Mouse (Mus musculus): ENCODE measurements around the gene Krt80. TPM values are rescaled to one million over a fixed set of nuclear protein-coding genes. Genes with fewer than 3 reads are reported as not detected.

Gene Krt80
- 3.1 and 3.8 TPM in 2 replicates for polyA plus RNA-seq (2012; rRNA removed)

- no peak within 1 kb of the TSS for H3K27ac ChIP-seq (ENCODE audit: control insufficient read depth, insufficient read depth, low read length)
- no peak for TF ChIP-seq POLR2A (IDR thresholded peaks at IDR 0.05; ENCODE audit: control insufficient read depth, extremely low read depth, insufficient read depth, low read length, poor library complexity)
- TF ChIP-seq CTCF (IDR thresholded peaks at IDR 0.05; ENCODE audit: borderline replicate concordance, control insufficient read depth, extremely low read depth, insufficient read depth, low read length, poor library complexity), result no peak
- H3K36me3 ChIP-seq (ENCODE audit: control insufficient read depth, insufficient read depth, low read length), result no peaks in the 10 kb centered on the region
- DNase-seq, result no peak
- H3K4me1 ChIP-seq (replicated peaks; ENCODE audit: control insufficient read depth, insufficient read depth, low read length), result peaks cover 3% of the 10 kb centered on the region; the same call in 1 of the 2 replicates
- no peak within 1 kb of the TSS for H3K4me3 ChIP-seq (ENCODE audit: control insufficient read depth, insufficient read depth, low read length)
- WGBS, result 93% methylated on average over 22 of the region's 22 CpGs
- no peaks in the 10 kb centered on the region for H3K27me3 ChIP-seq (ENCODE audit: control insufficient read depth, insufficient read depth, low read length)
These were observed at the start of gene Krt80 for GRCm38 (mm10) chr15:101370101-101370911. Krt80 (minus strand) TSS chr15:101370162.

DNA sequence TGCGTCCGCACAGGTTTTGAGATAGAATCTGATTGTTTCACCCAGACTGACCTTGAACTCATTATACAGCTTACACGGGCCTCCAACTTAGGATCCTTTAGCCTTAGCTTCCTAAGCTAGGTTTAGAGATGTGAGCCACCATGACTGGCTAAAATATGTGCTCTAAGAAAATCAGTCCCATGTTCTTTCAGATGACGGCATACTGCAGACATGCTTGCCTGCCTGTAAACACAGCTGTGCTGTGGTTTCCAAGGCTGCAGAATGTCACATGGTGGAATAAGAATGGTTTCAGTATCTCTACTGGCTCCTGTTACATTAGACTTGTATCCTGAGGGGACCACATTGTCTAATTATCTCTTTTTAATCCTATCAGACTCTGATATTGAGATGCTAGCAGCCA is 49.0 kb upstream of the Krt80 start:
- DNase-seq, result no peak
- H3K27me3 ChIP-seq (ENCODE audit: control insufficient read depth, insufficient read depth, low read length), result no peaks in the 10 kb centered on the region
- TF ChIP-seq CTCF (IDR thresholded peaks at IDR 0.05; ENCODE audit: borderline replicate concordance, control insufficient read depth, extremely low read depth, insufficient read depth, low read length, poor library complexity) (no peak), POLR2A (IDR thresholded peaks at IDR 0.05; ENCODE audit: control insufficient read depth, extremely low read depth, insufficient read depth, low read length, poor library complexity) (no peak)
- H3K4me1 ChIP-seq (replicated peaks; ENCODE audit: control insufficient read depth, insufficient read depth, low read length), result peaks cover 7% of the 10 kb centered on the region; the same call in 1 of the 2 replicates
- no peaks in the 10 kb centered on the region for H3K36me3 ChIP-seq (ENCODE audit: control insufficient read depth, insufficient read depth, low read length)
- WGBS, result 70% methylated on average over 4 of the region's 4 CpGs
- H3K27ac ChIP-seq (ENCODE audit: control insufficient read depth, insufficient read depth, low read length), result no peak overlapping the region
- no peak overlapping the region for H3K4me3 ChIP-seq (ENCODE audit: control insufficient read depth, insufficient read depth, low read length)

- no peak for DNase-seq
- H3K27ac ChIP-seq (ENCODE audit: control insufficient read depth, insufficient read depth, low read length), result no peak overlapping the region
- TF ChIP-seq CTCF (IDR thresholded peaks at IDR 0.05; ENCODE audit: borderline replicate concordance, control insufficient read depth, extremely low read depth, insufficient read depth, low read length, poor library complexity) (no peak), POLR2A (IDR thresholded peaks at IDR 0.05; ENCODE audit: control insufficient read depth, extremely low read depth, insufficient read depth, low read length, poor library complexity) (no peak)
- H3K27me3 ChIP-seq (ENCODE audit: control insufficient read depth, insufficient read depth, low read length), result no peaks in the 10 kb centered on the region
- H3K4me1 ChIP-seq (replicated peaks; ENCODE audit: control insufficient read depth, insufficient read depth, low read length), result peaks cover 7% of the 10 kb centered on the region; the same call in 1 of the 2 replicates
- no peaks in the 10 kb centered on the region for H3K36me3 ChIP-seq (ENCODE audit: control insufficient read depth, insufficient read depth, low read length)
- WGBS, result 57% methylated on average over 11 of the region's 11 CpGs
- H3K4me3 ChIP-seq (ENCODE audit: control insufficient read depth, insufficient read depth, low read length), result no peak overlapping the region
These were observed 45.0 kb upstream of the Krt80 start for GRCm38 (mm10) chr15:101414807-101415565.

- Histone ChIP-seq H3K4me1 (replicated peaks; ENCODE audit: control insufficient read depth, insufficient read depth, low read length) (peaks cover 7% of the 10 kb centered on the region; the same call in 1 of the 2 replicates), H3K4me3 (ENCODE audit: control insufficient read depth, insufficient read depth, low read length) (no peak overlapping the region), H3K36me3 (ENCODE audit: control insufficient read depth, insufficient read depth, low read length) (no peaks in the 10 kb centered on the region), H3K27me3 (ENCODE audit: control insufficient read depth, insufficient read depth, low read length) (no peaks in the 10 kb centered on the region), H3K27ac (ENCODE audit: control insufficient read depth, insufficient read depth, low read length) (no peak overlapping the region)
- WGBS, result 56% methylated on average over 7 of the region's 7 CpGs
- TF ChIP-seq CTCF (IDR thresholded peaks at IDR 0.05; ENCODE audit: borderline replicate concordance, control insufficient read depth, extremely low read depth, insufficient read depth, low read length, poor library complexity) (no peak), POLR2A (IDR thresholded peaks at IDR 0.05; ENCODE audit: control insufficient read depth, extremely low read depth, insufficient read depth, low read length, poor library complexity) (no peak)
- no peak for DNase-seq
These were observed 44.1 kb upstream of the Krt80 start for GRCm38 (mm10) chr15:101413916-101414635.

- no peak for TF ChIP-seq CTCF (IDR thresholded peaks at IDR 0.05; ENCODE audit: borderline replicate concordance, control insufficient read depth, extremely low read depth, insufficient read depth, low read length, poor library complexity)
- no peak for TF ChIP-seq POLR2A (IDR thresholded peaks at IDR 0.05; ENCODE audit: control insufficient read depth, extremely low read depth, insufficient read depth, low read length, poor library complexity)
- Histone ChIP-seq H3K27me3 (ENCODE audit: control insufficient read depth, insufficient read depth, low read length) (no peaks in the 10 kb centered on the region), H3K4me3 (ENCODE audit: control insufficient read depth, insufficient read depth, low read length) (0 out of 2 replicates have a peak overlapping the region, but pooled peaks have one; percentile 10), H3K4me1 (replicated peaks; ENCODE audit: control insufficient read depth, insufficient read depth, low read length) (peaks cover 7% of the 10 kb centered on the region; the same call in 1 of the 2 replicates), H3K27ac (ENCODE audit: control insufficient read depth, insufficient read depth, low read length) (no peak overlapping the region), H3K36me3 (ENCODE audit: control insufficient read depth, insufficient read depth, low read length) (no peaks in the 10 kb centered on the region)
- DNase-seq, result no peak
- WGBS, result 96% methylated on average over 31 of the region's 31 CpGs
These were observed 42.2 kb upstream of the Krt80 start for GRCm38 (mm10) chr15:101412188-101412587.

- H3K27me3 ChIP-seq (ENCODE audit: control insufficient read depth, insufficient read depth, low read length), result no peaks in the 10 kb centered on the region
- H3K4me1 ChIP-seq (replicated peaks; ENCODE audit: control insufficient read depth, insufficient read depth, low read length), result peaks cover 7% of the 10 kb centered on the region; the same call in 1 of the 2 replicates
- no peak within 1 kb of the TSS for H3K27ac ChIP-seq (ENCODE audit: control insufficient read depth, insufficient read depth, low read length)
- H3K4me3 ChIP-seq (ENCODE audit: control insufficient read depth, insufficient read depth, low read length), result no peak within 1 kb of the TSS
- 12% methylated on average over 2 of the region's 2 CpGs for WGBS
- DNase-seq, result no peak
- H3K36me3 ChIP-seq (ENCODE audit: control insufficient read depth, insufficient read depth, low read length), result no peaks in the 10 kb centered on the region
- no peak for TF ChIP-seq POLR2A (IDR thresholded peaks at IDR 0.05; ENCODE audit: control insufficient read depth, extremely low read depth, insufficient read depth, low read length, poor library complexity)
- no peak for TF ChIP-seq CTCF (IDR thresholded peaks at IDR 0.05; ENCODE audit: borderline replicate concordance, control insufficient read depth, extremely low read depth, insufficient read depth, low read length, poor library complexity)
These were observed 40.8 kb upstream of the Krt80 start, which contains the start of gene Krt7 for GRCm38 (mm10) chr15:101410775-101411174. Krt7 (plus strand) TSS chr15:101411043.

Data from thymus, adult 2 months (tissue).